In the genomic region with DNA sequence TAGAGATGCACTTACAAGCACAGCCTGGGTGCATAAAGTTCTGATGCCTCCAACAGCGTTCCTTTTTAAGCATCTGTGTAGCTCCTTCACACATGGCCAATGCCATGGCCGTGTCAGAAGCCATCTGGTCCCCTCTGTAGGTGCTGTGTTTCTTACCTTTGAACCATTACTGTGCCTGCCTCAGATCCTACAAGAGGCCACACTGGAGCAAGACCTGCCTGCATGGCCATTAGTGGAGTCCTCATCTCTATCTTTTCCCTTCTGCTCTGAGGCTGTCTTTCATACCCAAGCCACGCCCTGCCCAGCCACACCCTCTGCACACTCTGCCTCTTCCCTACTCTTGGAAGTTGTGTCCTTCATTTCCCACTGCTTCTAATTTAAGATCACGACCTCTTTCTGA, we compare ENCODE assay signal across 50 mouse cellular contexts. TPM values are rescaled to one million over a fixed set of nuclear protein-coding genes. Genes with fewer than 3 reads are reported as not detected.
"Had no signal": no experiment of that assay in that cellular context is flagged by ENCODE, and none has a peak within 500 bp of the region (broad histone marks: within the 10 kb centered on the region; RNA-seq: fewer than 3 reads in every experiment).

No protein-coding gene starts in this region.

- H3K4me3 ChIP-seq: heart, embryonic 12.5 days; heart, embryonic 13.5 days; heart, embryonic 15.5 days; hindbrain, embryonic 10.5 days; hindbrain, embryonic 12.5 days; hindbrain, embryonic 13.5 days; hindbrain, embryonic 15.5 days; intestine, embryonic 15.5 days; kidney, embryonic 15.5 days; layer of hippocampus, adult 2 months; left cerebral cortex, adult 2 months had no signal

- H3K36me3 ChIP-seq: heart, embryonic 12.5 days; heart, embryonic 13.5 days; heart, embryonic 15.5 days; hindbrain, embryonic 10.5 days; hindbrain, embryonic 12.5 days; hindbrain, embryonic 13.5 days; hindbrain, embryonic 15.5 days; intestine, embryonic 15.5 days; kidney, embryonic 15.5 days had no signal

- H3K27me3 ChIP-seq: heart, embryonic 12.5 days; heart, embryonic 15.5 days; hindbrain, embryonic 12.5 days; hindbrain, embryonic 13.5 days; hindbrain, embryonic 15.5 days; intestine, embryonic 15.5 days; kidney, embryonic 15.5 days had no signal

- H3K4me1 ChIP-seq: heart, embryonic 12.5 days; heart, embryonic 13.5 days; heart, embryonic 15.5 days; hindbrain, embryonic 10.5 days; hindbrain, embryonic 13.5 days; hindbrain, embryonic 15.5 days; intestine, embryonic 15.5 days; kidney, embryonic 15.5 days had no signal

- DNase-seq: heart, postnatal 14 days; heart, postnatal 4 days; kidney, adult 11 months; kidney, adult 18-20 months; kidney, adult 2 months; kidney, adult 8-10 months; kidney, adult 9 months; kidney, postnatal 10 days; kidney, postnatal 14 days; kidney, postnatal 25 days; kidney, postnatal 36 days; kidney, postnatal 4 days; layer of hippocampus, adult 9-11 months; layer of hippocampus, postnatal 36 days had no signal

- H3K27ac ChIP-seq: heart, embryonic 13.5 days; heart, embryonic 15.5 days; hindbrain, embryonic 10.5 days; hindbrain, embryonic 12.5 days; hindbrain, embryonic 13.5 days; hindbrain, embryonic 14.5 days; hindbrain, embryonic 15.5 days; hindbrain, postnatal 0 days; intestine, embryonic 15.5 days; kidney, embryonic 15.5 days; kidney, postnatal 0 days; layer of hippocampus, adult 2 months; left cerebral cortex, adult 2 months had no signal

- H3K9me3 ChIP-seq: heart, embryonic 12.5 days; heart, embryonic 13.5 days; heart, embryonic 15.5 days; hindbrain, embryonic 10.5 days; hindbrain, embryonic 12.5 days; hindbrain, embryonic 13.5 days; hindbrain, embryonic 15.5 days; intestine, embryonic 15.5 days; kidney, embryonic 15.5 days had no signal

RNA-seq across cellular contexts. Expression of a gene that starts 6.3 kb away (rescaled TPM):
- total RNA-seq: heart, postnatal 14 days; heart, postnatal 25 days; heart, postnatal 4 days; hematopoietic stem cell, adult 5-6 weeks; hindbrain, postnatal 0 days; layer of hippocampus, adult 18-20 months; layer of hippocampus, adult 2 months; layer of hippocampus, adult 8-10 months; layer of hippocampus, postnatal 10 days; layer of hippocampus, postnatal 14 days; layer of hippocampus, postnatal 25 days; layer of hippocampus, postnatal 36 days; left cerebral cortex, adult 18-20 months; left cerebral cortex, adult 2 months; left cerebral cortex, adult 8-10 months had no signal
- polyA plus RNA-seq: heart, embryonic 11.5 days; heart, embryonic 12.5 days; heart, embryonic 13.5 days; heart, embryonic 14.5 days; heart, embryonic 15.5 days; heart, embryonic 16.5 days; heart, postnatal 0 days; hindbrain, embryonic 11.5 days; hindbrain, embryonic 14.5 days; hindbrain, embryonic 15.5 days; hindbrain, embryonic 16.5 days; hindbrain, postnatal 0 days; inflammation-experienced regulatory T-cells, adult 6 months; intestine, embryonic 14.5 days; intestine, embryonic 15.5 days; intestine, embryonic 16.5 days; intestine, postnatal 0 days; kidney, adult 2 months; kidney, embryonic 14.5 days; kidney, embryonic 15.5 days; kidney, embryonic 16.5 days; kidney, postnatal 0 days; large intestine, adult 2 months had no signal

RNA-seq across cellular contexts. Expression of a gene that starts 14.1 kb away (rescaled TPM):
- total RNA-seq: heart, postnatal 25 days; heart, postnatal 4 days; hematopoietic stem cell, adult 5-6 weeks; layer of hippocampus, adult 18-20 months; layer of hippocampus, adult 2 months; layer of hippocampus, adult 8-10 months; layer of hippocampus, postnatal 10 days; layer of hippocampus, postnatal 14 days; layer of hippocampus, postnatal 25 days; layer of hippocampus, postnatal 36 days; left cerebral cortex, adult 18-20 months; left cerebral cortex, adult 2 months; left cerebral cortex, adult 8-10 months had no signal
- polyA plus RNA-seq: heart, embryonic 14.5 days; heart, postnatal 0 days; hindbrain, embryonic 13.5 days; hindbrain, embryonic 14.5 days; hindbrain, embryonic 15.5 days; hindbrain, embryonic 16.5 days; hindbrain, postnatal 0 days; inflammation-experienced regulatory T-cells, adult 6 months; intestine, embryonic 14.5 days; intestine, postnatal 0 days had no signal
